Mouse (Mus musculus): ENCODE measurements at regions not wholly inside any gene's neighbourhood (a gene's known extent, or its start where the extent isn't known, plus 50 kb on each side); places are given as distances from the start of the nearest gene placed in this dataset.
A peak's percentile ranks its signal among the peaks of the same experiment; 100 is the strongest.

DNA sequence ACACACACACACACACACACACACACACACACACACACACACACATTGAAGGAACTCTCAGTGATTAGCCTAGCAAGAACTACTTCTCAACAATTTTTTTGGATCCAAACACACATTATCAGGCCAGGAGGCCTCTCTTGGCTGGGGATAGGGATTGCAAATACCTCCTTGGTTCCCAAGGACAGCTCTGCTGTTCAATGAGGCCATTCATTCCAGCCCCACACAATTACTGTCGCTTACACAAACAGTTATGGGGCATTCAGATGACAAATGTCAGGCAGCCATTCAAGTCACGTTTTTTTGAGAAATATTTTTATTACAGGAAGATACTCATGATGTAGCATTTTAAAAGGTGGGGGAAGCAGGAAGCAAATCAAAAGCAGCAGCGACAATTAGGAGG lies 540.1 kb downstream of the Dhx35 start:
- no peak overlapping the region for H3K4me2 ChIP-seq (ENCODE audit: low read depth, low read length, poor library complexity, severe bottlenecking)
- no peaks in the 10 kb centered on the region for H3K4me1 ChIP-seq (ENCODE audit: insufficient read depth, low read length)
- DNase-seq (ENCODE audit: low spot score) (peak; percentile 48), ATAC-seq (ENCODE audit: low FRiP score) (no peak)
- no peak overlapping the region for H3K9ac ChIP-seq (replicated peaks; ENCODE audit: low read length, poor library complexity, severe bottlenecking)
- H3K27ac ChIP-seq (ENCODE audit: low read depth, low read length) = no peak overlapping the region
- H3K9me3 ChIP-seq (ENCODE audit: low read length) = no peaks in the 10 kb centered on the region
- H3K4me3 ChIP-seq (ENCODE audit: low read depth, low read length) = no peak overlapping the region
- no peaks in the 10 kb centered on the region for H3K27me3 ChIP-seq (ENCODE audit: insufficient read depth, low read length)
- 61% methylated on average over 3 of the region's 3 CpGs for WGBS
- H3K36me3 ChIP-seq (ENCODE audit: insufficient read depth, low read length) = no peaks in the 10 kb centered on the region
- TF ChIP-seq CTCF (IDR thresholded peaks at IDR 0.05) = no peak

- Histone ChIP-seq H3K27ac (ENCODE audit: low read depth, low read length) (no peak overlapping the region), H3K4me1 (ENCODE audit: insufficient read depth, low read length) (no peaks in the 10 kb centered on the region), H3K36me3 (ENCODE audit: insufficient read depth, low read length) (no peaks in the 10 kb centered on the region), H3K9ac (replicated peaks; ENCODE audit: low read length, poor library complexity, severe bottlenecking) (no peak overlapping the region), H3K9me3 (ENCODE audit: low read length) (no peaks in the 10 kb centered on the region), H3K4me3 (ENCODE audit: low read depth, low read length) (no peak overlapping the region), H3K27me3 (ENCODE audit: insufficient read depth, low read length) (no peaks in the 10 kb centered on the region), H3K4me2 (ENCODE audit: low read depth, low read length, poor library complexity, severe bottlenecking) (no peak overlapping the region)
- no peak for DNase-seq (ENCODE audit: low spot score)
- 73% methylated on average over 2 of the region's 2 CpGs for WGBS
- TF ChIP-seq CTCF (IDR thresholded peaks at IDR 0.05) = no peak
- ATAC-seq (ENCODE audit: low FRiP score) = no peak
Observed at GRCm38 (mm10) chr2:159336646-159337045, 542.0 kb downstream of the Dhx35 start.

DNA sequence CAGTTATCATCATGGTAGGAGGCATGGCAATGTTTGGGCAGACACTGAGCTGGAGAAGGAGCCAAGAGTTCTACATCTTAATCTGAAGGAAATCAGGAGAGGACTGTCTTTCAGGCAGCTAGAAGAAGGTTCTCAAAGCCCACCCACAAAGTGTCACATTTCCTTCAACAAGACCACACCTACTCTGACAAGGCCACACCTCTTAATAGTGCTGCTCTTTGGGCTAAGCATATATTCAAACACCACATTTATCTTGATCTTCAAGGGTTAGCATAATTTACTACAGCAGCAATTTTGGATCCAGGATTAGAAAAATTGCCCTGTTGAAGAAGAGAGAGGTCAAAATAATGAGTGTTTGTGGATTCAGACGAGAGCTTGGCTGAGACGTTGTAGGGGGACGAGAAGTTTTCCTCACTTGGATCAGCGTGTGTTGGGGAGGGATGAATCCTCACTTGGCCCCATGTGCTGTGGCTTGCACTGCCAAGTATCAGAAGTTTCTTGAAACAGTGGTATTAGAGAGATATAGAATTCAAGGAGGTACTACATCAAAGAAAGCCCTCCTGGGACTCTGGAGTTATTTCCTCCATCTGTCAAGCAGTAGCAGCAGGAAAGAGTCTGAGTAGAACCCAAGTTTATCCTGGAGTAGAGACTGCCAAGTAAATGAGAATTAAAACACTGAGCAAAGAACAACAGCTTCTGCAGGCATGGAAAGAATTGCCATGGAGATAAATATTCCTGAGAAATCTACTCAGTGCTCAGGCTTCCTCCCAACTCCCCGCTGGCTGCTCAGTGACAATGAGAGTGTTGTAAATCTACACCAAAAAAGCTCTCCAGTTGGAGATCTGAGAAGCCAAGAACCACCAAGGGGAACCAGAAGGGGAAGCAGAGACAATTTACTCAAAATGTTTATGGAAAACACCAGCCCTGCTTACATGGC lies 549.3 kb downstream of the Dhx35 start:
- no peaks in the 10 kb centered on the region for H3K27me3 ChIP-seq (ENCODE audit: insufficient read depth, low read length)
- no peak overlapping the region for H3K4me2 ChIP-seq (ENCODE audit: low read depth, low read length, poor library complexity, severe bottlenecking)
- ATAC-seq (ENCODE audit: low FRiP score) (no peak), DNase-seq (ENCODE audit: low spot score) (peak; percentile 25)
- 60% methylated on average over 5 of the region's 5 CpGs for WGBS
- no peaks in the 10 kb centered on the region for H3K36me3 ChIP-seq (ENCODE audit: insufficient read depth, low read length)
- H3K4me3 ChIP-seq (ENCODE audit: low read depth, low read length) = no peak overlapping the region
- H3K27ac ChIP-seq (ENCODE audit: low read depth, low read length) = no peak overlapping the region
- no peak overlapping the region for H3K9ac ChIP-seq (replicated peaks; ENCODE audit: low read length, poor library complexity, severe bottlenecking)
- no peak for TF ChIP-seq CTCF (IDR thresholded peaks at IDR 0.05)
- H3K9me3 ChIP-seq (ENCODE audit: low read length) = no peaks in the 10 kb centered on the region
- H3K4me1 ChIP-seq (ENCODE audit: insufficient read depth, low read length) = no peaks in the 10 kb centered on the region

- WGBS = 88% methylated on average over 2 of the region's 2 CpGs
- Histone ChIP-seq H3K4me1 (ENCODE audit: insufficient read depth, low read length) (no peaks in the 10 kb centered on the region), H3K27ac (ENCODE audit: low read depth, low read length) (no peak overlapping the region), H3K36me3 (ENCODE audit: insufficient read depth, low read length) (no peaks in the 10 kb centered on the region), H3K9me3 (ENCODE audit: low read length) (no peaks in the 10 kb centered on the region), H3K9ac (replicated peaks; ENCODE audit: low read length, poor library complexity, severe bottlenecking) (no peak overlapping the region), H3K4me3 (ENCODE audit: low read depth, low read length) (no peak overlapping the region), H3K27me3 (ENCODE audit: insufficient read depth, low read length) (no peaks in the 10 kb centered on the region), H3K4me2 (ENCODE audit: low read depth, low read length, poor library complexity, severe bottlenecking) (no peak overlapping the region)
- no peak for TF ChIP-seq CTCF (IDR thresholded peaks at IDR 0.05)
- DNase-seq (ENCODE audit: low spot score) = no peak
- ATAC-seq (ENCODE audit: low FRiP score) = no peak
Observed at GRCm38 (mm10) chr2:159354247-159354646, 559.6 kb downstream of the Dhx35 start.

DNA sequence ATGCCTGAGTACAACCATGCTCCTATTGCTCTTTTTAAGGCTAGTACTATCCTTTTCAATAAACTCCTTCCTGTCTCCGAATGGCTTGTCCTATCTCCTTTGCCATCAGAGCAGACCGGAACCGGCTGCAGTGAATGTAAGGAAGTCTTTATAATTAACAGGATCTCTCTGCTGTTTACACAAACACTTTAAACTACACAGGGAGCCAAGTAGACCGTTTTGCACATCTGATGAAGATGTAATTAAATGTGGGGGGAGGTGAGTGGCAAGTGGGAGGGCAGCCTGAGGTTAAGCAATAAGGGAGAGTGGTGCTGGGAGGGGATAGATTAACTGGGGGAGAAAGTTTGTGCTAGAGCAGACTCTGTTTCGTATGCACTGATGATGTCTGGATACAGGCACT lies 561.9 kb downstream of the Dhx35 start:
- Histone ChIP-seq H3K4me2 (ENCODE audit: low read depth, low read length, poor library complexity, severe bottlenecking) (no peak overlapping the region), H3K36me3 (ENCODE audit: insufficient read depth, low read length) (no peaks in the 10 kb centered on the region), H3K4me3 (ENCODE audit: low read depth, low read length) (no peak overlapping the region), H3K9ac (replicated peaks; ENCODE audit: low read length, poor library complexity, severe bottlenecking) (no peak overlapping the region), H3K4me1 (ENCODE audit: insufficient read depth, low read length) (no peaks in the 10 kb centered on the region), H3K9me3 (ENCODE audit: low read length) (no peaks in the 10 kb centered on the region), H3K27ac (ENCODE audit: low read depth, low read length) (no peak overlapping the region), H3K27me3 (ENCODE audit: insufficient read depth, low read length) (no peaks in the 10 kb centered on the region)
- DNase-seq (ENCODE audit: low spot score) (no peak), ATAC-seq (ENCODE audit: low FRiP score) (no peak)
- 47% methylated on average over 5 of the region's 5 CpGs for WGBS
- TF ChIP-seq CTCF (IDR thresholded peaks at IDR 0.05) = no peak

DNA sequence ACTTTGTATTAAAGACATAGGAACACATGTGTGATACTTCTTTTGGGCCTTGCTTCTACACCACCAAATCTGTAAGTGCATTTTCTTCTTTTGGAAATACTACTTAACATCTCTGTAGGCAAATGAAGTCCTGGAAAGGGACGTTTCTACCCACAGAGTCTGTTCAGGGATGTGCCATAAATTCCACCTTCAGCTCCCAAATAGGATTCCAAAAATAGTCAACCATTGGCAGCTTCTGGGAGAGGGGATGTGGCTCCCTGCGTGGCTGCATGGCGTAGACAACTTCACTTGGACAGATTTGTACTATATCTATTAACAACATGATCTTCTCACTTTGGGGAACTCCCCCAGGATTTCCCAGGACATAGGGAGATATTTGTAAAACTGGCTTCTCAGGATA lies 566.8 kb downstream of the Dhx35 start:
- ATAC-seq (ENCODE audit: low FRiP score) (no peak), DNase-seq (ENCODE audit: low spot score) (no peak)
- no peak overlapping the region for H3K27ac ChIP-seq (ENCODE audit: low read depth, low read length)
- no peaks in the 10 kb centered on the region for H3K27me3 ChIP-seq (ENCODE audit: insufficient read depth, low read length)
- no peak overlapping the region for H3K9ac ChIP-seq (replicated peaks; ENCODE audit: low read length, poor library complexity, severe bottlenecking)
- no peak overlapping the region for H3K4me2 ChIP-seq (ENCODE audit: low read depth, low read length, poor library complexity, severe bottlenecking)
- 84% methylated on average over 3 of the region's 3 CpGs for WGBS
- no peaks in the 10 kb centered on the region for H3K9me3 ChIP-seq (ENCODE audit: low read length)
- H3K4me3 ChIP-seq (ENCODE audit: low read depth, low read length) = no peak overlapping the region
- H3K36me3 ChIP-seq (ENCODE audit: insufficient read depth, low read length) = no peaks in the 10 kb centered on the region
- H3K4me1 ChIP-seq (ENCODE audit: insufficient read depth, low read length) = no peaks in the 10 kb centered on the region
- no peak for TF ChIP-seq CTCF (IDR thresholded peaks at IDR 0.05)

Measured in midbrain, postnatal 0 days (tissue).